Mouse (Mus musculus) bone marrow, adult 2 months (tissue): Measurements from ENCODE around the gene Oas1e.
A peak's percentile ranks its signal among the peaks of the same experiment; 100 is the strongest.

Experiments
- CTCF ChIP-seq: fragments of 200-500 bp; IDR thresholded peaks from 2 replicates; pipeline ENCODE4 v1.5.1; 2011; ENCODE audit warnings: low read length, control low read depth; ENCODE audit not compliant: control insufficient read depth, insufficient read depth
- POLR2A ChIP-seq: fragments of 200-500 bp; IDR thresholded peaks from 2 replicates; pipeline ENCODE4 v1.6.1; 2011; ENCODE audit warnings: low read depth, mild to moderate bottlenecking, control low read depth, low read length, borderline replicate concordance; ENCODE audit not compliant: control insufficient read depth

DNA sequence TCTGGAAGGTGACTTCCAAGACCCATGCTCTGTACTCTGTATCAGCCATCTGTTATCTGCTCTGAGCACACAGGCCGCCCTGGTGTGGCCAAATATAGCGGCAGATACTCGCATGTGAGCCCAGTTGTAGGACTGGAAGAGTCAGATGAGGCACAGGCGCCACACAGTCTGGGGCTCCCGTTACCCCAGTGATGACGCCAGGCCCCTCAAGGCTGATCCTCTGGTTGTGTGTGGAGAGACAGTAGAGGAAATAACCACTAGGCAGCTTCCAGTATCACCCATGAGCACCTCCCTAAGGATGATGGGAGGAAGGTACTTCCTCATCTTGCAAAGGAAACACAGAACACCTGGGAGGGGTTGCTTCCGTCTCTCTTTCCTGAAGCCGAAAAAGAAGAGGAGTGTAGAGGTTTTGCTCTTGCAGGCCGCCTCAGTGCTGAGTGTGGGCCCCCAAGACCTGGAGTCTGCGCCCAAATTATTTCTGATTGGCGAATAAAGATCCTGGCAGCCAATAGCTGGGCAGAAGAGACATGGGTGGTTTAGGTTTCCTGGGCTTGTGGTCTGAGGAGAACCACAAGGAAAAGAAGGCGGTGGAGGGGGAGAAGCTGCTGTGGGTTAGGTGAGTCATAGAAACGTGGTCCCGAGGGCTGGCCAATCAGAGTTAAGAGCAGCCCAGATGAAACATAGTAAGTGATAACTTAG lies 19.9 kb downstream of the Oas1e start:
- TF ChIP-seq CTCF (no peak), POLR2A (peak; percentile 54; the same call in 1 of the 2 replicates)
